In the genomic region with DNA sequence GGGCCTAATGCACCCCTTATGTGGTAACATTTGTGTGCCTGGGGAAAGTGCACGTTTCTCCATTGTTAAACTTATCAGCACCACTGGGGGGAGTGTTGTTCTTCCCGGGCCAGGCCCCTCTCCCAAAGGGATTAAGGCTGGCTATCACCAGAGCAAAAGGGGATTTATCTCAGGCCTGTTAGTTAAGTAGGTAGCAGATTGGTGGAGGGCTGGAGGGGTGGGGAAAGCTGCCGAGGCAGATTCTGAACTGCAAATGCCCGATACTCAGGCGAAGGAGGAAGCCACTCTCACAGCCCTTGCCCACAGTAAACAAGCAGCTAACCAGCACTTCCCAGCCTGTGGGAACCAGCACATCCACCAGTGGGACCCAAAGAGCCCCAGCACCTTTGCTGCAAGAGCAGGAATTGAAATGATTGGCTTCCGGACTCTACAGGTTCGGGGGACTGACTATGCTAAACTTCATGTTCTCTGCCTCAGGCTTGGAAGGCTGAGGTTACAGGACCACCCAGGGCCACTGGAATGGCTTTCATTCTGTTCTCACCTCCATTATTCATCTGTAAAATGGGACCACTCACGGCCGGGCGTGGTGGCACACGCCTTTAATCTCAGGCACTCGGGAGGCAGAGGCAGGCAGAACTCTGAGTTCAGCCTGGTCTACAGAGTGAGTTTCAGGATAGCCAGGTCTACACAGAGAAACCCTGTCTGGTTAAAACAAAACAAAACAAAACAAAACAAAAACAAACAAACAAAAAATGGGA, we compare ENCODE assay signal across 8 mouse cellular contexts. TPM values are rescaled to one million over a fixed set of nuclear protein-coding genes. Genes with fewer than 3 reads are reported as not detected.
DNase-seq lines count a peak whose midpoint lies in the region; ATAC-seq and TF ChIP-seq lines count a peak whose summit lies in the region.
"Had no signal": no experiment of that assay in that cellular context is flagged by ENCODE, and none has a peak within 500 bp of the region (broad histone marks: within the 10 kb centered on the region; RNA-seq: fewer than 3 reads in every experiment).

No protein-coding gene starts in this region.

- TF ChIP-seq EP300 in liver, embryonic 14.5 days (IDR thresholded peaks at IDR 0.05; ENCODE audit: low read depth): no peak

- no peaks in the 10 kb centered on the region for H3K9me3 ChIP-seq in liver, embryonic 14.5 days (ENCODE audit: control insufficient read depth, low read length)
- no peaks in the 10 kb centered on the region for H3K9me3 ChIP-seq in liver, embryonic 12.5 days (replicated peaks)

- no peaks in the 10 kb centered on the region for H3K27me3 ChIP-seq in liver, embryonic 14.5 days (ENCODE audit: control insufficient read depth, insufficient read depth, low read length)
- H3K27me3 ChIP-seq in liver, embryonic 12.5 days (replicated peaks): no peaks in the 10 kb centered on the region

- H3K4me2 ChIP-seq in liver, embryonic 14.5 days (ENCODE audit: low read depth): no peak overlapping the region
- no peak overlapping the region for H3K4me2 ChIP-seq in liver, embryonic 12.5 days

- no peak overlapping the region for H3K4me3 ChIP-seq in liver, embryonic 14.5 days (ENCODE audit: insufficient read depth in 1 of 2, low read depth in 2 of 2, low read length in 2 of 2)
- no peak overlapping the region for H3K4me3 ChIP-seq in liver, embryonic 12.5 days
- H3K4me3 ChIP-seq: erythroblast, embryonic 14.5 days had no signal

- peak in 1 of 3 experiments; percentile 10 for DNase-seq in liver, embryonic 14.5 days (ENCODE audit: low read depth in 3 of 3, low spot score in 3 of 3)
- peak; percentile 57 for DNase-seq in WW6 (ENCODE audit: low read depth, low spot score)
- DNase-seq in embryo, embryonic 10 days (ENCODE audit: low spot score): peak; percentile 23
- DNase-seq in kidney, adult 9 months: peak; percentile 63
- peak; percentile 73 for DNase-seq in retina, postnatal 7 days (ENCODE audit: low read depth, low spot score)
- DNase-seq in testis, postnatal 10 days (ENCODE audit: low spot score): no peak

- H3K27ac ChIP-seq in liver, embryonic 14.5 days: no peak overlapping the region
- no peak overlapping the region for H3K27ac ChIP-seq in liver, embryonic 12.5 days

- no peaks in the 10 kb centered on the region for H3K4me1 ChIP-seq in liver, embryonic 14.5 days (replicated peaks; ENCODE audit: control insufficient read depth in 2 of 2, insufficient read depth in 2 of 2, low read length in 1 of 2)
- H3K4me1 ChIP-seq in liver, embryonic 12.5 days: no peaks in the 10 kb centered on the region

- no peak for ATAC-seq in liver, embryonic 14.5 days (ENCODE audit: insufficient read depth)
- ATAC-seq in liver, embryonic 12.5 days: no peak

- no peaks in the 10 kb centered on the region for H3K36me3 ChIP-seq in liver, embryonic 14.5 days (replicated peaks; ENCODE audit: control insufficient read depth, insufficient read depth, low read depth)
- no peaks in the 10 kb centered on the region for H3K36me3 ChIP-seq in liver, embryonic 12.5 days

- WGBS in liver, embryonic 14.5 days (ENCODE audit: insufficient replicate concordance): 51% methylated on average over 12 of the region's 12 CpGs
- 51% methylated on average over 12 of the region's 12 CpGs for WGBS in liver, embryonic 12.5 days (ENCODE audit: insufficient replicate concordance)

- H3K9ac ChIP-seq in liver, embryonic 14.5 days (replicated peaks): no peak overlapping the region
- no peak overlapping the region for H3K9ac ChIP-seq in liver, embryonic 12.5 days

- TF ChIP-seq CTCF in liver, embryonic 14.5 days (IDR thresholded peaks at IDR 0.05; ENCODE audit: low read depth): peak; percentile 16

RNA-seq across cellular contexts. Expression of a gene that starts 32.5 kb away (rescaled TPM):
- polyA plus RNA-seq in liver, embryonic 14.5 days (2012; rRNA removed): 36.1 and 46.7 TPM in 2 replicates
- polyA plus RNA-seq in liver, embryonic 14.5 days (2014; fragmentation: Nextera tagmentation; extraction: Ambion mirVana): 28.1 and 32.9 TPM in 2 replicates
- polyA plus RNA-seq in liver, embryonic 12.5 days (2016; fragmentation: Nextera tagmentation; extraction: Ambion mirVana): 57.4 and 65.1 TPM in 2 replicates

RNA-seq across cellular contexts. Expression of a gene that starts 32.9 kb away (rescaled TPM):
- 0.28 and 0.51 TPM in 2 replicates for polyA plus RNA-seq in liver, embryonic 14.5 days (2012; rRNA removed)
- 1.5 and 1.9 TPM in 2 replicates for polyA plus RNA-seq in liver, embryonic 14.5 days (2014; fragmentation: Nextera tagmentation; extraction: Ambion mirVana)
- 2.0 TPM in 2 replicates for polyA plus RNA-seq in liver, embryonic 12.5 days (2016; fragmentation: Nextera tagmentation; extraction: Ambion mirVana)
- polyA plus RNA-seq: erythroblast, embryonic 14.5 days had no signal
